Mouse (Mus musculus) stomach, embryonic 14.5 days (tissue): ENCODE measurements around the gene Cmtm8. TPM values are rescaled to one million over a fixed set of nuclear protein-coding genes. Genes with fewer than 3 reads are reported as not detected.
A peak's percentile ranks its signal among the peaks of the same experiment; 100 is the strongest.

Source experiments
- ATAC-seq: fragments of 200-750 bp; cut with Nextera tagmentation; 2 replicates; pipeline ENCODE4 v1.8.0; 2017; ENCODE audit warnings: low read depth, moderate TSS enrichment; ENCODE audit not compliant: insufficient number of reproducible peaks, insufficient read depth, low FRiP score
- H3K27ac ChIP-seq: fragments of 300-500 bp; sonication (generic); 2 replicates; pipeline ENCODE4 v1.5.1; 2014; ENCODE audit warnings: mild to moderate bottlenecking, low read length, moderate library complexity, mixed read lengths
- H3K27me3 ChIP-seq: fragments of 300-500 bp; sonication (generic); 2 replicates; pipeline ENCODE4 v1.6.1; 2014; ENCODE audit warnings: low read length, control low read depth, mixed read lengths; ENCODE audit not compliant: control insufficient read depth, insufficient read depth
- H3K36me3 ChIP-seq: fragments of 300-500 bp; sonication (generic); 2 replicates; pipeline ENCODE4 v1.6.1; 2014; ENCODE audit warnings: mild to moderate bottlenecking, control low read depth, low read length, moderate library complexity, mixed read lengths; ENCODE audit not compliant: control insufficient read depth, insufficient read depth
- H3K4me1 ChIP-seq: fragments of 300-500 bp; sonication (generic); 2 replicates; pipeline ENCODE4 v1.6.1; 2014; ENCODE audit warnings: low read length, control low read depth, mixed read lengths; ENCODE audit not compliant: control insufficient read depth, insufficient read depth
- H3K4me2 ChIP-seq: fragments of 300-500 bp; sonication (generic); replicated peaks from 2 replicates; pipeline ENCODE4 v1.6.1; 2014; ENCODE audit warnings: low read depth, low read length, control low read depth
- H3K4me3 ChIP-seq: fragments of 300-500 bp; sonication (generic); 2 replicates; pipeline ENCODE4 v1.5.1; 2014; ENCODE audit warnings: low read depth, low read length, control low read depth
- H3K9ac ChIP-seq: fragments of 300-500 bp; sonication (generic); replicated peaks from 2 replicates; pipeline ENCODE4 v1.6.1; 2014; ENCODE audit warnings: low read depth, mild to moderate bottlenecking, control low read depth, low read length, moderate library complexity, mixed read lengths
- H3K9me3 ChIP-seq: fragments of 300-500 bp; sonication (generic); 2 replicates; pipeline ENCODE4 v1.6.1; 2016; ENCODE audit warnings: low read depth, low read length, control low read depth; ENCODE audit not compliant: control insufficient read depth
- WGBS: fragments of 180-500 bp; shearing (Covaris S2); extraction: QIAGEN DNeasy Blood & Tissue Kit; methylation state at CpG from one replicate; pipeline ENCODE4 v1.1.7; 2014; 5-methylcytosine and 5-hydroxymethylcytosine counted together
- polyA plus RNA-seq: library from polyadenylated mRNA; unstranded; fragments of >200 nt; fragmentation: Nextera tagmentation; extraction: Ambion mirVana; gene quantifications from 2 replicates; pipeline ENCODE4 v1.2.1, GENCODE M21; 2014

Cmtm8 gene
- polyA plus RNA-seq, 1 experiment from 2014 or later: 54.3 TPM

GRCm38 (mm10) chr9:114801301-114801700 is 42.7 kb downstream of the Cmtm8 start:
- Histone ChIP-seq H3K36me3 (no peaks in the 10 kb centered on the region), H3K27ac (no peak overlapping the region), H3K9me3 (no peaks in the 10 kb centered on the region), H3K4me2 (no peak overlapping the region), H3K9ac (no peak overlapping the region), H3K4me3 (no peak overlapping the region), H3K27me3 (no peaks in the 10 kb centered on the region), H3K4me1 (peaks cover 9% of the 10 kb centered on the region)
- ATAC-seq: no peak
- WGBS: 48% methylated on average over 15 of the region's 15 CpGs

- peak; percentile 29; the same call in 1 of the 2 replicates for ATAC-seq
- WGBS: 45% methylated on average over 10 of the region's 10 CpGs
- Histone ChIP-seq H3K9ac (no peak overlapping the region), H3K27ac (no peak overlapping the region), H3K36me3 (no peaks in the 10 kb centered on the region), H3K9me3 (no peaks in the 10 kb centered on the region), H3K4me3 (no peak overlapping the region), H3K4me2 (no peak overlapping the region), H3K4me1 (peaks cover under 1% of the 10 kb centered on the region; the same call in 1 of the 2 replicates), H3K27me3 (no peaks in the 10 kb centered on the region)
These were observed 44.4 kb downstream of the Cmtm8 start for GRCm38 (mm10) chr9:114799498-114800107.

GRCm38 (mm10) chr9:114798845-114799244 is 45.1 kb downstream of the Cmtm8 start:
- no peaks in the 10 kb centered on the region for H3K36me3 ChIP-seq
- 20% methylated on average over 6 of the region's 6 CpGs for WGBS
- no peaks in the 10 kb centered on the region for H3K27me3 ChIP-seq
- H3K4me1 ChIP-seq: no peaks in the 10 kb centered on the region
- H3K27ac ChIP-seq: no peak overlapping the region
- H3K4me2 ChIP-seq: no peak overlapping the region
- H3K9ac ChIP-seq: no peak overlapping the region
- no peak overlapping the region for H3K4me3 ChIP-seq
- H3K9me3 ChIP-seq: no peaks in the 10 kb centered on the region
- no peak for ATAC-seq

- no peaks in the 10 kb centered on the region for H3K36me3 ChIP-seq
- ATAC-seq: peak; percentile 43; the same call in 1 of the 2 replicates
- no peak overlapping the region for H3K4me3 ChIP-seq
- H3K9me3 ChIP-seq: no peaks in the 10 kb centered on the region
- H3K27ac ChIP-seq: no peak overlapping the region
- no peaks in the 10 kb centered on the region for H3K27me3 ChIP-seq
- no peaks in the 10 kb centered on the region for H3K4me1 ChIP-seq
- H3K9ac ChIP-seq: no peak overlapping the region
- WGBS: 54% methylated on average over 11 of the region's 11 CpGs
- no peak overlapping the region for H3K4me2 ChIP-seq
These were observed 46.5 kb downstream of the Cmtm8 start for GRCm38 (mm10) chr9:114797329-114798004.

- no peak overlapping the region for H3K4me2 ChIP-seq
- no peaks in the 10 kb centered on the region for H3K4me1 ChIP-seq
- no peaks in the 10 kb centered on the region for H3K27me3 ChIP-seq
- ATAC-seq: no peak
- no peaks in the 10 kb centered on the region for H3K9me3 ChIP-seq
- H3K36me3 ChIP-seq: no peaks in the 10 kb centered on the region
- H3K9ac ChIP-seq: no peak overlapping the region
- WGBS: 31% methylated on average over 10 of the region's 11 CpGs
- H3K4me3 ChIP-seq: no peak overlapping the region
- H3K27ac ChIP-seq: no peak overlapping the region
These were observed 47.4 kb downstream of the Cmtm8 start for GRCm38 (mm10) chr9:114796473-114797050.

- Histone ChIP-seq H3K4me2 (no peak overlapping the region), H3K27me3 (no peaks in the 10 kb centered on the region), H3K9me3 (no peaks in the 10 kb centered on the region), H3K4me3 (no peak overlapping the region), H3K27ac (no peak overlapping the region), H3K9ac (no peak overlapping the region), H3K4me1 (no peaks in the 10 kb centered on the region), H3K36me3 (no peaks in the 10 kb centered on the region)
- ATAC-seq: no peak
- 80% methylated on average over 4 of the region's 4 CpGs for WGBS
These were observed 49.5 kb downstream of the Cmtm8 start for GRCm38 (mm10) chr9:114794491-114794890.

- H3K9ac ChIP-seq: no peak overlapping the region
- no peaks in the 10 kb centered on the region for H3K36me3 ChIP-seq
- no peak overlapping the region for H3K4me3 ChIP-seq
- no peak for ATAC-seq
- no peaks in the 10 kb centered on the region for H3K9me3 ChIP-seq
- no peak overlapping the region for H3K4me2 ChIP-seq
- H3K27me3 ChIP-seq: no peaks in the 10 kb centered on the region
- 85% methylated on average over 9 of the region's 9 CpGs for WGBS
- no peak overlapping the region for H3K27ac ChIP-seq
- H3K4me1 ChIP-seq: no peaks in the 10 kb centered on the region
These were observed 50.1 kb downstream of the Cmtm8 start for GRCm38 (mm10) chr9:114793764-114794295.

GRCm38 (mm10) chr9:114789989-114790388 is 54.0 kb downstream of the Cmtm8 start:
- WGBS: 81% methylated on average over 8 of the region's 8 CpGs

More at GRCm38 (mm10) chr9:114789989-114790388, 54.0 kb downstream of the Cmtm8 start:
- Histone ChIP-seq H3K4me1 (peaks cover 7% of the 10 kb centered on the region; the same call in 1 of the 2 replicates), H3K27ac (no peak overlapping the region), H3K9ac (no peak overlapping the region), H3K4me2 (no peak overlapping the region), H3K36me3 (no peaks in the 10 kb centered on the region), H3K4me3 (no peak overlapping the region), H3K9me3 (no peaks in the 10 kb centered on the region), H3K27me3 (no peaks in the 10 kb centered on the region)
- no peak for ATAC-seq
